8 mouse cellular contexts compared by ENCODE assay signal in the genomic region with DNA sequence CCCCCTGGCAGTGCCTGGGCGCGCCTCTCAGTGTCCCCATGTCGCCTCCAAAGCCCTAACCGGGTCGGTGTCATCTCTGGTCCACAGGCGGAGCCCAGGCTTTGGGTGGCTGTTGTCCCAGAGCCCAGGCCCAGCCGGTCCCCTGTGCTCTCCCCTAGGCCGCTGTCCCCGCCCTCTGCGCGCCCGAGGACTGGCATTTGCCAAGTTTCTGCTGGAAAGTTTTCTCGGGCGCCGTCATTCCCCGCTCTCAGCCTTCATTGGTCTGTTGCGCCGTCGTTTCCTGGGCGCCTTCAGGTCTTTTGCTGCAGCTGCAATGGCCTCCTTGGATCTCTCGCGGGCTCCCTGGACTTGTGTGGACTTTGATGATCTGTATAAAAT. TPM values are rescaled to one million over a fixed set of nuclear protein-coding genes. Genes with fewer than 3 reads are reported as not detected.
DNase-seq lines count a peak whose midpoint lies in the region; ATAC-seq and TF ChIP-seq lines count a peak whose summit lies in the region.

No protein-coding gene starts in this region.

- H3K4me1 ChIP-seq in ES-Bruce4 (ENCODE audit: control insufficient read depth, insufficient read depth, low read length): no peaks in the 10 kb centered on the region
- no peaks in the 10 kb centered on the region for H3K4me1 ChIP-seq in forebrain, postnatal 0 days (ENCODE audit: insufficient read depth)
- no peaks in the 10 kb centered on the region for H3K4me1 ChIP-seq in liver, postnatal 0 days (ENCODE audit: insufficient read depth)

- no peak overlapping the region for H3K27ac ChIP-seq in ES-Bruce4 (ENCODE audit: insufficient read depth, low read length)
- H3K27ac ChIP-seq in forebrain, postnatal 0 days (ENCODE audit: low read depth, low read length): peak overlapping the region; percentile 66; the same call in 1 of the 2 replicates
- H3K27ac ChIP-seq in liver, postnatal 0 days (ENCODE audit: low read depth): peak overlapping the region; percentile 89

- H3K9ac ChIP-seq in ES-Bruce4 (ENCODE audit: low read depth, poor library complexity, severe bottlenecking): peak overlapping the region; percentile 72
- H3K9ac ChIP-seq in forebrain, postnatal 0 days: peak overlapping the region; percentile 61
- peak overlapping the region; percentile 78 for H3K9ac ChIP-seq in liver, postnatal 0 days (replicated peaks)

- no peaks in the 10 kb centered on the region for H3K36me3 ChIP-seq in ES-Bruce4 (ENCODE audit: control insufficient read depth, insufficient read depth, low read length, poor library complexity, severe bottlenecking)
- no peaks in the 10 kb centered on the region for H3K36me3 ChIP-seq in forebrain, postnatal 0 days (ENCODE audit: insufficient read depth)
- H3K36me3 ChIP-seq in liver, postnatal 0 days (replicated peaks; ENCODE audit: insufficient read depth, low read length): no peaks in the 10 kb centered on the region

- intact Hi-C loops in heart, postnatal 14 days (cut with DNase I): loop anchor here (5.0 kb wide), 1 partner anchor 34 kb away; no protein-coding TSS in a partner anchor

- no peak for TF ChIP-seq POLR2A in ES-Bruce4 (IDR thresholded peaks at IDR 0.05; ENCODE audit: insufficient read depth, low read length)

- 4% methylated on average over 22 of the region's 22 CpGs for WGBS in forebrain, postnatal 0 days
- WGBS in large intestine, adult 2 months: 2% methylated on average over 22 of the region's 22 CpGs
- 3% methylated on average over 22 of the region's 22 CpGs for WGBS in liver, postnatal 0 days (ENCODE audit: insufficient replicate concordance)

- peak; percentile 79 for DNase-seq in cerebellum, adult 11-12 months
- peak; percentile 73 for DNase-seq in forebrain, postnatal 0 days
- DNase-seq in heart, postnatal 14 days: peak; percentile 88 to 92
- peak; percentile 81 for DNase-seq in large intestine, adult 2 months (ENCODE audit: low read depth, low spot score)
- peak; percentile 81 for DNase-seq in liver, postnatal 0 days
- peak; percentile 87 for DNase-seq in ovary, adult 18-20 months (ENCODE audit: low spot score)
- DNase-seq in urinary bladder, postnatal 36 days (ENCODE audit: low spot score in 2 of 2): peak; percentile 82 to 91

- H3K27me3 ChIP-seq in ES-Bruce4 (ENCODE audit: control insufficient read depth, insufficient read depth, low read length, poor library complexity, severe bottlenecking): peaks cover 2% of the 10 kb centered on the region; the same call in 1 of the 2 replicates
- no peaks in the 10 kb centered on the region for H3K27me3 ChIP-seq in forebrain, postnatal 0 days (ENCODE audit: insufficient read depth, low read length)
- H3K27me3 ChIP-seq in liver, postnatal 0 days (ENCODE audit: insufficient read depth, low read length): 0 out of 2 replicates have a peak, but pooled peaks cover 4% of the 10 kb centered on the region

- TF ChIP-seq CTCF in ES-Bruce4 (IDR thresholded peaks at IDR 0.05; ENCODE audit: low read depth, low read length): no peak
- TF ChIP-seq CTCF in forebrain, postnatal 0 days (IDR thresholded peaks at IDR 0.05; ENCODE audit: low read depth): no peak
- no peak for TF ChIP-seq CTCF in liver, postnatal 0 days (IDR thresholded peaks at IDR 0.05; ENCODE audit: low read depth)

- peaks cover 13% of the 10 kb centered on the region for H3K9me3 ChIP-seq in ES-Bruce4 (replicated peaks; ENCODE audit: control insufficient read depth, insufficient read depth, low read length, poor library complexity, severe bottlenecking)
- no peaks in the 10 kb centered on the region for H3K9me3 ChIP-seq in forebrain, postnatal 0 days (ENCODE audit: low read length)
- H3K9me3 ChIP-seq in liver, postnatal 0 days (ENCODE audit: low read length): no peaks in the 10 kb centered on the region

- ATAC-seq in forebrain, postnatal 0 days: peak; percentile 92
- peak; percentile 93 for ATAC-seq in liver, postnatal 0 days

- peak overlapping the region; percentile 92 for H3K4me2 ChIP-seq in forebrain, postnatal 0 days (ENCODE audit: low read depth)
- H3K4me2 ChIP-seq in liver, postnatal 0 days (ENCODE audit: low read depth, low read length): peak overlapping the region; percentile 71

- peak overlapping the region; percentile 86 for H3K4me3 ChIP-seq in ES-Bruce4 (ENCODE audit: low read depth, low read length)
- peak overlapping the region; percentile 52 for H3K4me3 ChIP-seq in forebrain, postnatal 0 days (ENCODE audit: low read depth, low read length)
- peak overlapping the region; percentile 63 for H3K4me3 ChIP-seq in liver, postnatal 0 days (ENCODE audit: low read depth, low read length)

- TF ChIP-seq EP300 in ES-Bruce4 (IDR thresholded peaks at IDR 0.05; ENCODE audit: insufficient read depth, low read depth, low read length): no peak
- TF ChIP-seq EP300 in liver, postnatal 0 days (IDR thresholded peaks at IDR 0.05; ENCODE audit: low read depth): no peak

RNA-seq across cellular contexts. Expression of a gene that starts 0.8 kb away (rescaled TPM):
- polyA plus RNA-seq in ES-Bruce4 (2011; ENCODE audit: insufficient read depth, insufficient read length, low read depth, missing spikeins): 38.5 and 43.2 TPM in 2 replicates
- 13.9 and 17.6 TPM in 2 replicates for total RNA-seq in forebrain, postnatal 0 days (2014; rRNA removed)
- 12.0 and 19.1 TPM in 2 replicates for polyA plus RNA-seq in forebrain, postnatal 0 days (2015; fragmentation: Nextera tagmentation; extraction: Ambion mirVana)
- total RNA-seq in heart, postnatal 14 days (2021): 10 to 100 TPM; 69.1 to 69.4 TPM
- 33.1 and 34.6 TPM in 2 replicates for polyA plus RNA-seq in large intestine, adult 2 months (2012; rRNA removed)
- 8.0 and 8.6 TPM in 2 replicates for polyA plus RNA-seq in liver, postnatal 0 days (2015; fragmentation: Nextera tagmentation; extraction: Ambion mirVana)
